Mouse (Mus musculus) bone marrow macrophage, adult 2 months (primary cell): ENCODE data around the gene Agpat2.

Experiments
- CTCF ChIP-seq: IDR thresholded peaks from 2 replicates; pipeline ENCODE4 v1.5.1; 2012; ENCODE audit warnings: low read depth, mild to moderate bottlenecking, low read length, moderate library complexity
- POLR2A ChIP-seq: IDR thresholded peaks from 2 replicates; pipeline ENCODE4 v1.6.1; 2012; ENCODE audit warnings: mild to moderate bottlenecking, low read depth, low read length, borderline replicate concordance

DNA sequence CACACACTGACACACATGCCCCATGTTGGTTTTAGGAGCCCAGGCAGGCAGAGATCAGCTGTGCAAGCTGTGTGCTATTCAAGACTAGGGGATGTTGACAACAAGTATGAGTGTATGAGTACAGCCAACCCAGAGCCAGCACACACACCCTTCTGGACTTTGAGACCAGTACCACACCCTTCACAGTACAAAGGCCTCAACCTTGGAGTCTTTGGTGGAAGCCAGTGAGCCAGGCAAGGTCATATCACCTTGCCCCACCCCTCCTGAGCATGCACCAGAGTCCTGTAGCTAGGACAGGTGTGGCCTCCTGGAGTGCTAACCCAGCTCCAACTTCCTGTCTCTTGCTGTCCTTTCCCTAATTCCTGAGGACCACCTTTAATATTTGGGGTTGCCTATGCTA, 6.8 kb upstream of the Agpat2 start:
- TF ChIP-seq CTCF (no peak), POLR2A (no peak)
